Mouse (Mus musculus): Measurements from ENCODE around the gene Uhrf1. TPM values are rescaled to one million over a fixed set of nuclear protein-coding genes. Genes with fewer than 3 reads are reported as not detected.
A peak's percentile ranks its signal among the peaks of the same experiment; 100 is the strongest.
"Not testable (repeated sequence)": the region's sequence is repeated elsewhere in the genome, so short reads cannot be mapped to it uniquely, and the experiment has no call there.

Uhrf1 gene
- 157 and 160 TPM in 2 replicates for polyA plus RNA-seq (2016; fragmentation: Nextera tagmentation; extraction: Ambion mirVana)

DNA sequence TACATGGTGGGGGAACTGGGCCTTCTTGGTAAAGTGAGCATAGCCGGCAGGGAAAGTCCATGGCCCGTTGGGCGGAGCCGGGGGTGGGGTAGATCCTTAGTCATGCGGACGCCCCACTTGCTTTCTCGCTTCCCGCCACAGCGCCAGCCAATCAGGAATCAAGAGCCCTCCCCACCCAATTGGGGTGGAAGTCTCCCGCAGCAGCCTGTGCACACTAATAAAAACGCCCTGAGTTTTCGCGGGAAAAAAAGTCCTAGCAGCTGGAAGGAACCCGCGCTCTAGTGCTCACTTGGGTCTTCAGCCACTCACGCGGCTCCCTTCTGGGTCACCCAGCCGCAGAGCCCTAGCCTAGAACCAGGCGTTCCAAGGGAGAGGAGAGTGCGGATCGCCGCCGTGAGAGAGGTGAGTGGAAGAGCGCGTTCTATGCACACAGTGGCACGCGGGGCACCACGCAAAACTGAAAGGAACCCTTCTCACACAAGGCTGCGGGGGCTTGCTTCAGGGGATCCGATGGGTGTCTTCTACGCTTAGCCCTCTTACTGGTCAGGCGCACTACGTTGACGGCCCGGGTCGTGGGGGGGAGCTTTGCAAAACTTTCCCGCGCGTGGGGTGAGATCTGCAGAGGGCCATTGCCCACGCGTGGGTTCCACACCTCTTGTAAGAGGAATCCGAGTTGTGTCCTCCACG lies at the start of gene Uhrf1:
Gene Uhrf1, plus strand, starts transcription at position 162 of the 687 bp plus-strand sequence.
- Histone ChIP-seq H3K9ac (peak within 1 kb of the TSS; percentile 77), H3K4me2 (replicated peaks) (peak within 1 kb of the TSS; percentile 95)
- WGBS = 1% methylated on average over 43 of the region's 43 CpGs

DNA sequence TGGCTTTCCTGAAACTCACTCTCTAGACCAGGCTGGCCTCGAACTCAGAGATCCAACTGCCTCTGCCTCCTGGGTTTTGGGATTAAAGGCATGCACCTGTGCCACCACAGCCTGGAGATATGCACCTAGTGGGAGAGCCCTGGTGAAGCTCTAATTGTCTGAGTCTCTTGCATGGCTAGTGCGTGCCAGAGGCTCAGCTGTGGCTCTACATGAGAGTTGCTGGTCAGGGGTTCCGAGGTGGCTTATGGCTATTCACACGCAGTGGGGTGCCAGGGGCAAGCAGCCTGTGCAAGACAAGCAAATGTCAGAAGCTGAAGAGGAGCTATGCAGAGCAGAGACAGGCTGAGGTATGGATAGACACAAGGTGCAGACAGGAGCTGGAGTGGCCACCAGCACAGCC lies 48.4 kb upstream of the Uhrf1 start:
- H3K4me2 ChIP-seq (replicated peaks) = no peak overlapping the region
- H3K27ac ChIP-seq = no peak overlapping the region
- WGBS = 78% methylated on average over 4 of the region's 4 CpGs

More for the DNA sequence above, at the start of gene Uhrf1:
- peak within 1 kb of the TSS; percentile 90 for H3K27ac ChIP-seq
- H3K4me1 ChIP-seq = peaks cover 34% of the 10 kb centered on the region
- peak within 1 kb of the TSS; percentile 79 for H3K4me3 ChIP-seq
- H3K36me3 ChIP-seq = peaks cover 24% of the 10 kb centered on the region
- H3K9me3 ChIP-seq = no peaks in the 10 kb centered on the region
- no peaks in the 10 kb centered on the region for H3K27me3 ChIP-seq
- ATAC-seq (ENCODE audit: insufficient number of reproducible peaks, insufficient read depth, low FRiP score, low TSS enrichment) = peak; percentile 69

DNA sequence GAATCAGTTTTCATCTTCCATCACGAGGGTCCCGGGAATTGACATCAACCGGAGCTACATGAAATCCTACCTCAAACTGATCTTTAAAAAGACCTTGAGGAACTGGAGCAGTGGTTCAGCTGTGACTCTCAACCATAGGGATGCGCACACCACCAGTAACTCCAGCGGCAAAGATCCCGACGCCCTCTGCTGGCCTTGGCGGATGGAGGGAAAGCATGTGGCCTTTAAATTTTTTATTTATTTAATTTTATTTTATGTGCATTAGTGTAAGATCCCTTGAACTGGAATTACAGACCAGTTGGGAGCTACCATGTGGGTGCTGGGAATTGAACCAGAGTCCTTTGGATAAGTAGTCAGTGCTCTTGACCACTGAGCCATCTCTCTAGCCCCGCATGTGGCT lies 47.7 kb upstream of the Uhrf1 start:
- peak overlapping the region; percentile 56; the same call in 1 of the 2 replicates for H3K27ac ChIP-seq
- H3K9me3 ChIP-seq = no peaks in the 10 kb centered on the region
- H3K36me3 ChIP-seq = peaks cover 22% of the 10 kb centered on the region
- H3K4me1 ChIP-seq = peaks cover 30% of the 10 kb centered on the region
- 14% methylated on average over 9 of the region's 9 CpGs for WGBS
- H3K9ac ChIP-seq = no peak overlapping the region
- peak overlapping the region; percentile 72; the same call in 1 of the 2 replicates for H3K4me3 ChIP-seq
- ATAC-seq (ENCODE audit: insufficient number of reproducible peaks, insufficient read depth, low FRiP score, low TSS enrichment) = peak; percentile 6; the same call in 1 of the 2 replicates
- no peaks in the 10 kb centered on the region for H3K27me3 ChIP-seq
- H3K4me2 ChIP-seq (replicated peaks) = peak overlapping the region; percentile 51

More for the DNA sequence above, 48.4 kb upstream of the Uhrf1 start:
- peaks cover 16% of the 10 kb centered on the region for H3K36me3 ChIP-seq
- H3K4me3 ChIP-seq = no peak overlapping the region
- ATAC-seq (ENCODE audit: insufficient number of reproducible peaks, insufficient read depth, low FRiP score, low TSS enrichment) = no peak
- no peaks in the 10 kb centered on the region for H3K9me3 ChIP-seq
- no peak overlapping the region for H3K9ac ChIP-seq
- H3K4me1 ChIP-seq = peaks cover 27% of the 10 kb centered on the region
- H3K27me3 ChIP-seq = no peaks in the 10 kb centered on the region

GRCm38 (mm10) chr17:56255863-56256238 lies 47.3 kb upstream of the Uhrf1 start:
- H3K36me3 ChIP-seq = peaks cover 26% of the 10 kb centered on the region
- H3K4me1 ChIP-seq = peaks cover 28% of the 10 kb centered on the region
- H3K27ac ChIP-seq = peak overlapping the region; percentile 74
- H3K4me2 ChIP-seq (replicated peaks) = peak overlapping the region; percentile 51
- WGBS = under 1% methylated on average over 32 of the region's 32 CpGs
- peak overlapping the region; percentile 72 for H3K4me3 ChIP-seq
- ATAC-seq (ENCODE audit: insufficient number of reproducible peaks, insufficient read depth, low FRiP score, low TSS enrichment) = peak; percentile 90
- no peaks in the 10 kb centered on the region for H3K27me3 ChIP-seq
- peak overlapping the region; percentile 24; the same call in 1 of the 2 replicates for H3K9ac ChIP-seq
- H3K9me3 ChIP-seq = no peaks in the 10 kb centered on the region

- peak within 1 kb of the TSS; percentile 74 for H3K27ac ChIP-seq
- H3K9me3 ChIP-seq = no peaks in the 10 kb centered on the region
- peaks cover 26% of the 10 kb centered on the region for H3K4me1 ChIP-seq
- under 1% methylated on average over 28 of the region's 28 CpGs for WGBS
- H3K4me2 ChIP-seq (replicated peaks) = peak within 1 kb of the TSS; percentile 99
- no peaks in the 10 kb centered on the region for H3K27me3 ChIP-seq
- peaks cover 31% of the 10 kb centered on the region for H3K36me3 ChIP-seq
- peak within 1 kb of the TSS; percentile 72 for H3K4me3 ChIP-seq
- peak within 1 kb of the TSS; percentile 65 for H3K9ac ChIP-seq
- ATAC-seq (ENCODE audit: insufficient number of reproducible peaks, insufficient read depth, low FRiP score, low TSS enrichment) = peak; percentile 85
These were observed 46.8 kb upstream of the Uhrf1 start, which contains the start of gene Fem1a for GRCm38 (mm10) chr17:56256239-56256881. Gene Fem1a (plus strand): TSS chr17:56256810.

GRCm38 (mm10) chr17:56257181-56257894 lies 45.8 kb upstream of the Uhrf1 start:
- Histone ChIP-seq H3K27ac (no peak overlapping the region), H3K4me3 (peak overlapping the region; percentile 72)

GRCm38 (mm10) chr17:56258269-56258668 lies 44.9 kb upstream of the Uhrf1 start:
- 91% methylated on average over 19 of the region's 19 CpGs for WGBS
- peaks cover 24% of the 10 kb centered on the region for H3K4me1 ChIP-seq
- not testable (repeated sequence) for H3K27ac ChIP-seq

More at GRCm38 (mm10) chr17:56257181-56257894, 45.8 kb upstream of the Uhrf1 start:
- Histone ChIP-seq H3K4me1 (peaks cover 24% of the 10 kb centered on the region), H3K4me2 (replicated peaks) (peak overlapping the region; percentile 99), H3K9me3 (no peaks in the 10 kb centered on the region), H3K36me3 (peaks cover 41% of the 10 kb centered on the region), H3K27me3 (no peaks in the 10 kb centered on the region), H3K9ac (peak overlapping the region; percentile 65)
- 9% methylated on average over 58 of the region's 58 CpGs for WGBS
- ATAC-seq (ENCODE audit: insufficient number of reproducible peaks, insufficient read depth, low FRiP score, low TSS enrichment) = no peak

DNA sequence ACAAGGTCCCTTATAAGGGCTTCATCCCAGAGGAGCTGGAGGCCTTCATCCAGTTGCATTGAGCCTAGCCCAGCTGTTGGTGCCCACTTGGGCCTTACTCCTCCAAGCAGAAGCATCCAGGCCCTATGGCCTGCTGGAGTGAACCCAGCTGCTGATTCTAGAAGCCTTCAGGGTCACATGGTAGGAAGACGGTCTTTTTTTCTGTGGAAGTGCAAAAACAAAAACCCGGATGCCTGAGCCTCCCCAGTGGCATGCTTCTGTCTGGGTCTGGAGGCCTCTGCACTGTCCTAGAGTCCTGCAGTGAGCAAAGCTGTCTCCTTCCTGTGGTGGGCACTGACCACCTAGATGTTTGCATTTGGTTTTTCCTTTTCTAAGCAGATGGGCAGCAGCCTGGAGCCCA lies 44.3 kb upstream of the Uhrf1 start:
- ATAC-seq (ENCODE audit: insufficient number of reproducible peaks, insufficient read depth, low FRiP score, low TSS enrichment); H3K27me3 ChIP-seq; H3K27ac ChIP-seq; H3K9me3 ChIP-seq; H3K4me3 ChIP-seq: not testable (repeated sequence)
- 61% methylated on average over 2 of the region's 2 CpGs for WGBS
- peaks cover 47% of the 10 kb centered on the region for H3K36me3 ChIP-seq
- 0 out of 2 replicates have a peak overlapping the region, but pooled peaks have one; percentile 34 for H3K9ac ChIP-seq
- peaks cover 24% of the 10 kb centered on the region for H3K4me1 ChIP-seq
- H3K4me2 ChIP-seq (replicated peaks) = peak overlapping the region; percentile 99; the same call in 1 of the 2 replicates

More at GRCm38 (mm10) chr17:56258269-56258668, 44.9 kb upstream of the Uhrf1 start:
- H3K36me3 ChIP-seq = peaks cover 47% of the 10 kb centered on the region
- not testable (repeated sequence) for H3K27me3 ChIP-seq; ATAC-seq (ENCODE audit: insufficient number of reproducible peaks, insufficient read depth, low FRiP score, low TSS enrichment); H3K9me3 ChIP-seq; H3K4me3 ChIP-seq; H3K9ac ChIP-seq
- H3K4me2 ChIP-seq (replicated peaks) = peak overlapping the region; percentile 99

DNA sequence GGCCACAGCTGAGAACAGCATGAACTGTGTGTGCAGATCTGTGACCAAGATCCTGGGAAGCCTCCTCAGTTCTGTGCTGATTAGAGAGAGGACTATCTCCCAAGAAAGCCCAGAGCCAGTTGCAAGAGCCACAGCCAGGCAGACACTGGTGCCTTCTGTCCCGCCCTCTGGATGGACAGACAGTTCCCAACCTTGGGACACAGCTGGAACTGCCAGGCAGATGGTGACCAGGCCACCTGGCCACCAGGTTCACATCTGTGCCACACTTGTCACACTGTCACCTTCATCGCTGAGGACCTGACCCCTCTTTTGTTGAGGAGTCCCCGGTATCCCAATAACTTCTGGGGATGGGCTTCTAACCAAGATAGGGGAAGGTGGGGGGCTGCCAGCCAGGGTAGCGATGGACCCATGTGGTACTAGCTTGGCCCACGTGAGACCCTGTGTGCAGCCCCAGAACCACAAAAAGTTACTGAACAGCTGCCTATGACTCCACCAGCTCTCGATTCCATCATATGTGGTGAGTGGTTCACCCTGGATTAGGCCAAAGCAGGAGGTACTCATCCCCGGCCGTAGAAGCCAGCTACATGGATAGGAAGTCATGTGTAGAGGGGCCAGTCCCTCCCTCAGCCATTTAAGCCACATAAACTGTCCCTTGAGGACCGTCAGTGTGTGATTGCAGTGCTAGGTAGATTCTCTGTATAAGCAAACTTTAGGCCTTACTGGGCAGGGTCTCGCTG lies 43.7 kb upstream of the Uhrf1 start:
- 86% methylated on average over 10 of the region's 10 CpGs for WGBS
- Histone ChIP-seq H3K4me2 (replicated peaks) (no peak overlapping the region), H3K36me3 (peaks cover 47% of the 10 kb centered on the region), H3K9ac (0 out of 2 replicates have a peak overlapping the region, but pooled peaks have one; percentile 34), H3K27me3 (no peaks in the 10 kb centered on the region), H3K4me1 (peaks cover 24% of the 10 kb centered on the region), H3K9me3 (no peaks in the 10 kb centered on the region), H3K4me3 (no peak overlapping the region), H3K27ac (no peak overlapping the region)
- ATAC-seq (ENCODE audit: insufficient number of reproducible peaks, insufficient read depth, low FRiP score, low TSS enrichment) = no peak

DNA sequence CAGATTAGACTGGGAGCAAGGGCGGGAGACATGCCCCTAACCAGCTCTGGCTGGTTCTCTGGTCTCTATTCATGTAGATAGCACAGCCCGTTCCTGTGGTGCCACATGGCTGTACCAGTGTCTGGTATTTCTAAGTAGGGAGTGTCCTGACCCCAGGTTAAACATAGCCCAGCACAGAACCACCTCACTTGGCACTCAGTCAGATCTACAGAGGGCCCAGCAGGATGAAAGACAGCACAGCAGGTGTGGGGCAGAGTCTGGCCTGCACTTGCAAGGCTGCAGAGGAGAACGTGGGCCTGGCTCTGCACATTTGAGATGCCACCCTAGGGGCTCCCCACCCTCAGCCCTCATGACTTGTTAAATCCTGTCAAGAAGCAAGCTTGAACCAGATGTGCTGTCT lies 42.0 kb upstream of the Uhrf1 start:
- no peak for ATAC-seq (ENCODE audit: insufficient number of reproducible peaks, insufficient read depth, low FRiP score, low TSS enrichment)
- no peak overlapping the region for H3K27ac ChIP-seq
- H3K4me3 ChIP-seq = no peak overlapping the region
- no peak overlapping the region for H3K4me2 ChIP-seq (replicated peaks)
- 0 out of 2 replicates have a peak overlapping the region, but pooled peaks have one; percentile 2 for H3K9ac ChIP-seq
- H3K9me3 ChIP-seq = no peaks in the 10 kb centered on the region
- peaks cover 24% of the 10 kb centered on the region for H3K4me1 ChIP-seq
- WGBS = 74% methylated on average over 3 of the region's 3 CpGs
- H3K27me3 ChIP-seq = no peaks in the 10 kb centered on the region
- peaks cover 55% of the 10 kb centered on the region for H3K36me3 ChIP-seq

- peaks cover 55% of the 10 kb centered on the region for H3K36me3 ChIP-seq
- ATAC-seq (ENCODE audit: insufficient number of reproducible peaks, insufficient read depth, low FRiP score, low TSS enrichment) = no peak
- H3K27me3 ChIP-seq = no peaks in the 10 kb centered on the region
- no peak overlapping the region for H3K4me3 ChIP-seq
- WGBS = 83% methylated on average over 3 of the region's 3 CpGs
- no peak overlapping the region for H3K4me2 ChIP-seq (replicated peaks)
- H3K9me3 ChIP-seq = no peaks in the 10 kb centered on the region
- peaks cover 19% of the 10 kb centered on the region for H3K4me1 ChIP-seq
- no peak overlapping the region for H3K9ac ChIP-seq
- H3K27ac ChIP-seq = no peak overlapping the region
These were observed 40.5 kb upstream of the Uhrf1 start for GRCm38 (mm10) chr17:56262645-56263094.
